Mouse (Mus musculus): ENCODE data around the gene Fry. TPM values are rescaled to one million over a fixed set of nuclear protein-coding genes. Genes with fewer than 3 reads are reported as not detected.

The Fry gene
- polyA plus RNA-seq, 1 experiment from 2014 or later, result 22.4 TPM

- H3K36me3 ChIP-seq (ENCODE audit: control insufficient read depth, insufficient read depth, low read length), result no peaks in the 10 kb centered on the region
- no peak overlapping the region for H3K4me3 ChIP-seq (ENCODE audit: low read depth, low read length)
- 74% methylated on average over 5 of the region's 5 CpGs for WGBS
- DNase-seq (ENCODE audit: low spot score), result no peak
- no peaks in the 10 kb centered on the region for H3K9me3 ChIP-seq (ENCODE audit: control insufficient read depth, low read length)
- no peaks in the 10 kb centered on the region for H3K4me1 ChIP-seq (replicated peaks; ENCODE audit: control insufficient read depth, insufficient read depth, low read length)
- no peak for ATAC-seq (ENCODE audit: low FRiP score)
- no peak overlapping the region for H3K9ac ChIP-seq (ENCODE audit: low read depth, low read length)
- no peak overlapping the region for H3K4me2 ChIP-seq (replicated peaks; ENCODE audit: low read depth, low read length)
- H3K27ac ChIP-seq (ENCODE audit: low read depth, low read length), result no peak overlapping the region
- no peaks in the 10 kb centered on the region for H3K27me3 ChIP-seq (ENCODE audit: control insufficient read depth, insufficient read depth, low read length)
Measured at GRCm38 (mm10) chr5:150340944-150341343, 222.5 kb downstream of the Fry start.

- H3K9me3 ChIP-seq (ENCODE audit: control insufficient read depth, low read length), result no peaks in the 10 kb centered on the region
- H3K4me3 ChIP-seq (ENCODE audit: low read depth, low read length), result no peak overlapping the region
- no peak overlapping the region for H3K9ac ChIP-seq (ENCODE audit: low read depth, low read length)
- H3K36me3 ChIP-seq (ENCODE audit: control insufficient read depth, insufficient read depth, low read length), result no peaks in the 10 kb centered on the region
- no peaks in the 10 kb centered on the region for H3K27me3 ChIP-seq (ENCODE audit: control insufficient read depth, insufficient read depth, low read length)
- DNase-seq (ENCODE audit: low spot score) (no peak), ATAC-seq (ENCODE audit: low FRiP score) (no peak)
- H3K4me2 ChIP-seq (replicated peaks; ENCODE audit: low read depth, low read length), result no peak overlapping the region
- no peak overlapping the region for H3K27ac ChIP-seq (ENCODE audit: low read depth, low read length)
- WGBS, result 85% methylated on average over 3 of the region's 3 CpGs
- H3K4me1 ChIP-seq (replicated peaks; ENCODE audit: control insufficient read depth, insufficient read depth, low read length), result no peaks in the 10 kb centered on the region
Measured at GRCm38 (mm10) chr5:150342139-150342538, 223.7 kb downstream of the Fry start.

DNA sequence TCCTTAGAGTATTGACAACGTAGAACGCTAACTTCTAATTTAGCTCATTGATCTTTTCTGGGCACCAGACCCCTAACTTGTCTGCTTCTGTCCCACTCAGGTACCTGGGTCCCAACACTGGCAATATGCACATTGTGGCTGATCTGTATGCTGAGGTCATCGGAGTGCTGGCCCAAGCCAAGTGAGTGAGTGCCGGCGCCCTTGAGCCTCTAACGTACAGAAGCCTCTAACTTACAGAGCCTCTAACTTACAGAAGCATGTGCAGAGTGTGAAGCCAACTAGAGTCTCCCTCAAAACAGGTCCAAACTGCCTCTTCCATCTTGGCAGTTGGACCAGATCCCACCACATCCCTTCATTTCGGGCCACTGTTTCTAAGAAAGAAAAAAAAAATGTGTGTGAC is 227.5 kb downstream of the Fry start:
- Histone ChIP-seq H3K4me1 (replicated peaks; ENCODE audit: control insufficient read depth, insufficient read depth, low read length) (no peaks in the 10 kb centered on the region), H3K36me3 (ENCODE audit: control insufficient read depth, insufficient read depth, low read length) (no peaks in the 10 kb centered on the region), H3K27me3 (ENCODE audit: control insufficient read depth, insufficient read depth, low read length) (no peaks in the 10 kb centered on the region), H3K9me3 (ENCODE audit: control insufficient read depth, low read length) (no peaks in the 10 kb centered on the region), H3K27ac (ENCODE audit: low read depth, low read length) (no peak overlapping the region), H3K4me3 (ENCODE audit: low read depth, low read length) (no peak overlapping the region), H3K9ac (ENCODE audit: low read depth, low read length) (no peak overlapping the region), H3K4me2 (replicated peaks; ENCODE audit: low read depth, low read length) (no peak overlapping the region)
- DNase-seq (ENCODE audit: low spot score) (no peak), ATAC-seq (ENCODE audit: low FRiP score) (no peak)
- WGBS, result 95% methylated on average over 7 of the region's 7 CpGs

GRCm38 (mm10) chr5:150346378-150346777 is 227.9 kb downstream of the Fry start:
- Histone ChIP-seq H3K9me3 (ENCODE audit: control insufficient read depth, low read length) (no peaks in the 10 kb centered on the region), H3K4me3 (ENCODE audit: low read depth, low read length) (no peak overlapping the region), H3K4me1 (replicated peaks; ENCODE audit: control insufficient read depth, insufficient read depth, low read length) (no peaks in the 10 kb centered on the region), H3K27ac (ENCODE audit: low read depth, low read length) (no peak overlapping the region), H3K36me3 (ENCODE audit: control insufficient read depth, insufficient read depth, low read length) (no peaks in the 10 kb centered on the region), H3K9ac (ENCODE audit: low read depth, low read length) (no peak overlapping the region), H3K4me2 (replicated peaks; ENCODE audit: low read depth, low read length) (no peak overlapping the region), H3K27me3 (ENCODE audit: control insufficient read depth, insufficient read depth, low read length) (no peaks in the 10 kb centered on the region)
- no peak for DNase-seq (ENCODE audit: low spot score)
- WGBS, result 85% methylated on average over 4 of the region's 4 CpGs
- ATAC-seq (ENCODE audit: low FRiP score), result no peak

- 92% methylated on average over 2 of the region's 2 CpGs for WGBS
- no peak overlapping the region for H3K4me3 ChIP-seq (ENCODE audit: low read depth, low read length)
- H3K4me2 ChIP-seq (replicated peaks; ENCODE audit: low read depth, low read length), result no peak overlapping the region
- ATAC-seq (ENCODE audit: low FRiP score), result no peak
- DNase-seq (ENCODE audit: low spot score), result no peak
- H3K4me1 ChIP-seq (replicated peaks; ENCODE audit: control insufficient read depth, insufficient read depth, low read length), result no peaks in the 10 kb centered on the region
- H3K27ac ChIP-seq (ENCODE audit: low read depth, low read length), result no peak overlapping the region
- no peak overlapping the region for H3K9ac ChIP-seq (ENCODE audit: low read depth, low read length)
- no peaks in the 10 kb centered on the region for H3K36me3 ChIP-seq (ENCODE audit: control insufficient read depth, insufficient read depth, low read length)
- no peaks in the 10 kb centered on the region for H3K27me3 ChIP-seq (ENCODE audit: control insufficient read depth, insufficient read depth, low read length)
- no peaks in the 10 kb centered on the region for H3K9me3 ChIP-seq (ENCODE audit: control insufficient read depth, low read length)
Measured at GRCm38 (mm10) chr5:150347845-150348244, 229.4 kb downstream of the Fry start.

DNA sequence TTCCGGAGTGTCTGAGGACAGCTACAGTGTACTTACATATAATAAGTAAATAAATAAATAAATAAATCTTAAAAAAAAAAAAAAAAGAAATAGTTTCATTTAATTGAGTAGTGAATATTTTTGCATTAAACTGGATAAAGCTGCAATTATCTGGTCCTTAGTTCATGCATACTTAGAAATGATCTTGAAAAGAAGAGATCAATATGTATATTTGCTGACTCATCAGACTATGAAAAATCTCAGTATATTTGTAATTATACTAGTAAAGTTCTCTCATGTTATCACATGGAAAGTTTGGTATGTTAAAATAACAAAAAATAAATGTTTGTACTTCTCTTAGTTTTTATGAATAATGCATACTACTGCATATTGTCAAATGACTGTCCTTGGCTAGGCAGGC is 229.9 kb downstream of the Fry start:
- H3K27me3 ChIP-seq (ENCODE audit: control insufficient read depth, insufficient read depth, low read length), result no peaks in the 10 kb centered on the region
- H3K4me3 ChIP-seq (ENCODE audit: low read depth, low read length), result no peak overlapping the region
- no peak overlapping the region for H3K9ac ChIP-seq (ENCODE audit: low read depth, low read length)
- no peak for DNase-seq (ENCODE audit: low spot score)
- no peak overlapping the region for H3K4me2 ChIP-seq (replicated peaks; ENCODE audit: low read depth, low read length)
- 100% methylated on average over 1 of the region's 1 CpGs for WGBS
- no peak for ATAC-seq (ENCODE audit: low FRiP score)
- no peaks in the 10 kb centered on the region for H3K9me3 ChIP-seq (ENCODE audit: control insufficient read depth, low read length)
- H3K4me1 ChIP-seq (replicated peaks; ENCODE audit: control insufficient read depth, insufficient read depth, low read length), result no peaks in the 10 kb centered on the region
- H3K36me3 ChIP-seq (ENCODE audit: control insufficient read depth, insufficient read depth, low read length), result no peaks in the 10 kb centered on the region
- no peak overlapping the region for H3K27ac ChIP-seq (ENCODE audit: low read depth, low read length)

GRCm38 (mm10) chr5:150351191-150351590 is 232.7 kb downstream of the Fry start:
- no peaks in the 10 kb centered on the region for H3K36me3 ChIP-seq (ENCODE audit: control insufficient read depth, insufficient read depth, low read length)
- no peaks in the 10 kb centered on the region for H3K4me1 ChIP-seq (replicated peaks; ENCODE audit: control insufficient read depth, insufficient read depth, low read length)
- ATAC-seq (ENCODE audit: low FRiP score), result no peak
- H3K9ac ChIP-seq (ENCODE audit: low read depth, low read length), result no peak overlapping the region
- H3K4me3 ChIP-seq (ENCODE audit: low read depth, low read length), result no peak overlapping the region
- no peaks in the 10 kb centered on the region for H3K9me3 ChIP-seq (ENCODE audit: control insufficient read depth, low read length)
- H3K27me3 ChIP-seq (ENCODE audit: control insufficient read depth, insufficient read depth, low read length), result no peaks in the 10 kb centered on the region
- no peak for DNase-seq (ENCODE audit: low spot score)
- H3K27ac ChIP-seq (ENCODE audit: low read depth, low read length), result no peak overlapping the region
- 75% methylated on average over 2 of the region's 2 CpGs for WGBS
- no peak overlapping the region for H3K4me2 ChIP-seq (replicated peaks; ENCODE audit: low read depth, low read length)

DNA sequence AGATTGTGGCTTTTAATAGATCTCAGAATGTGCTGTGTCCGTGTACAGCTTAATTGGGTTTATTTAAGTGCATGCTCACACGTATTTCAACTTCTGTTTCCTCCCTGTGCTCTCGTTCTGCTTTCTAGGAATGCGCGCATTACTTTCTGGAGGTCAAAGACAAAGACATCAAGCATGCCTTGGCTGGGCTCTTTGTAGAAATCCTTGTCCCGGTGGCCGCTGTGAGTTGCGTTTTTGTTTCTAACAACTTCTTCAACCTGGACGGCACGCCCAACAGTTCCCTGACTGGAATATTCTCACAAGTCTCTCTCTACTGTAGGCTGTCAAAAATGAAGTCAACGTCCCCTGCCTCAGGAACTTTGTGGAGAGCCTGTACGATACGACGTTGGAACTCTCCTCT is 240.2 kb downstream of the Fry start:
- Histone ChIP-seq H3K36me3 (ENCODE audit: control insufficient read depth, insufficient read depth, low read length) (no peaks in the 10 kb centered on the region), H3K4me3 (ENCODE audit: low read depth, low read length) (no peak overlapping the region), H3K9ac (ENCODE audit: low read depth, low read length) (no peak overlapping the region), H3K4me2 (replicated peaks; ENCODE audit: low read depth, low read length) (no peak overlapping the region), H3K27me3 (ENCODE audit: control insufficient read depth, insufficient read depth, low read length) (no peaks in the 10 kb centered on the region), H3K4me1 (replicated peaks; ENCODE audit: control insufficient read depth, insufficient read depth, low read length) (no peaks in the 10 kb centered on the region), H3K9me3 (ENCODE audit: control insufficient read depth, low read length) (no peaks in the 10 kb centered on the region), H3K27ac (ENCODE audit: low read depth, low read length) (no peak overlapping the region)
- no peak for ATAC-seq (ENCODE audit: low FRiP score)
- WGBS, result 92% methylated on average over 14 of the region's 14 CpGs
- no peak for DNase-seq (ENCODE audit: low spot score)

- H3K9ac ChIP-seq (ENCODE audit: low read depth, low read length), result no peak overlapping the region
- H3K36me3 ChIP-seq (ENCODE audit: control insufficient read depth, insufficient read depth, low read length), result no peaks in the 10 kb centered on the region
- H3K27me3 ChIP-seq (ENCODE audit: control insufficient read depth, insufficient read depth, low read length), result no peaks in the 10 kb centered on the region
- H3K4me2 ChIP-seq (replicated peaks; ENCODE audit: low read depth, low read length), result no peak overlapping the region
- no peak for DNase-seq (ENCODE audit: low spot score)
- ATAC-seq (ENCODE audit: low FRiP score), result no peak
- no peak overlapping the region for H3K4me3 ChIP-seq (ENCODE audit: low read depth, low read length)
- WGBS, result 91% methylated on average over 6 of the region's 6 CpGs
- H3K4me1 ChIP-seq (replicated peaks; ENCODE audit: control insufficient read depth, insufficient read depth, low read length), result no peaks in the 10 kb centered on the region
- no peaks in the 10 kb centered on the region for H3K9me3 ChIP-seq (ENCODE audit: control insufficient read depth, low read length)
- H3K27ac ChIP-seq (ENCODE audit: low read depth, low read length), result no peak overlapping the region
Measured at GRCm38 (mm10) chr5:150362241-150362640, 243.8 kb downstream of the Fry start.
